Mouse (Mus musculus): ENCODE data around the gene Smok3c.
"Not testable (repeated sequence)": the region's sequence is repeated elsewhere in the genome, so short reads cannot be mapped to it uniquely, and the experiment has no call there.

Smok3c gene

DNA sequence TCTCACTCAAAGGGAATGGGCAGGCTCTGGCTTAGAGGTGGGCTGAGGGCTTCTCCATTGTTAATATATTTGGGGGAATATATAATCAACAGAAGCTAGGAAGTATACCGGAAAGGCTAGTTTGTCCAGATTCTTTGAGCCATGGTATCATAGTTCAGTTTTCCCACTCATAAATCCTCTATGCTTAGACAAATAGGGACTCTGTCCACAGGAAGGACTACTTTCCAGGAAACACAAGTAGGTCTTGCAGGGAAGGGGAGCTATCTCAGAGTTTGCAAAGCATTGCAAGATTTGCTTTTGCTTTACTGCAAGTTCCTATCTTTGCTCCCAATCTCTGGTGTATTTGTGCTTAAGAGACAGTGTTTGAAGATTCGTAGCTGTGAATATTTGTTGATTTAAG, 52.0 kb downstream of the Smok3c start:
- DNase-seq (ENCODE audit: low spot score) = no peak

DNA sequence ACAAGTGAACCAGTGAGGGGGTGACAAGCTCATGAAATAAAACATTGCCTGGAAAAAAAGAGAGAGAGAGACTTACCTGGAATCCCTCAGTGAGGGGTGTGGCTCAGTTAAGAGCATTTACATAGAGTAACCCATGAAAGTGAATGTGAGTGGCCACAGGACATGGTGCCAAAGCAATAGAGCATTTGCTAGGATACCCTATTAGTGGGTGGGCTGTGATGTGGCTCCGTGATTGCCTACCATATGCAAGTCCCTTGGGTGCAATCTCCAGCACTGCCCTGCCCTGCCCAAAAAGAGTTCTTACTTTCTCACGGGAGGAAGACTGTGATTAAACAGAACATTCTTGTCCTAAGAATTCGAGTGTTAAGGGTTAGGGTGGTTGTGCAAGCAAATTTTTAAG, 54.1 kb downstream of the Smok3c start:
- no peak for DNase-seq (ENCODE audit: low spot score)

DNA sequence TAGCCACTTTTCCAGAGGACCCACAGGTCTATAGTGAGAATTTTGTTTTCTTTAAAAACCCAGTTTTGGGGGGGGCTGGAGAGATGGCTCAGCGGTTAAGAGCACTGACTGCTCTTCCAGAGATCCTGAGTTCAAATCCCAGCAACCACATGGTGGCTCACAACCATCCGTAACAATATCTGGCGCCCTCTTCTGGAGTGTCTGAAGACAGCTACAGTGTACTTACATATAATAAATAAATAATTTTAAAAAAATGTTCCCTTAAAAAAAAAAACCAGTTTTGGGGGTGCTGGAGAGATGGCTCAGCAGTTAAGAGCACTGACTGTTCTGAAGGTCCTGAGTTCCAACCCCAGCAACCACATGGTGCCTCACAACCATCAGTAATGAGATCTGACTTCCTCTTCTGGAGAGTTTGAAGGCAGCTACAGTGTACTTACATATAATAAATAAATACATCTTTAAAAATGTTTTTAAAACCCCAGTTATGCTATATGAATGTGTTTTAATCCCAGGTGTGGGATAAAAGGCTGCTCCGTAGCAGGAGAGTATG, 56.9 kb downstream of the Smok3c start:
- DNase-seq (ENCODE audit: low spot score) = not testable (repeated sequence)
